Mouse (Mus musculus): Measurements from ENCODE around the gene Smpd3. TPM values are rescaled to one million over a fixed set of nuclear protein-coding genes. Genes with fewer than 3 reads are reported as not detected.

Smpd3 gene
- total RNA-seq (2021), result 10 to 100 TPM in 1 of 2 experiments, 1 to 10 TPM in 1; 6.8 to 11.3 TPM
- long read RNA-seq, experiment 1, full-length matches to known transcripts, result 9 of 15 reads
- long read RNA-seq, experiment 1, partial matches to known transcripts, result 1 of 15 reads
- long read RNA-seq, experiment 1, other reads (novel, unspliced or antisense), result 5 of 15 reads
- long read RNA-seq, experiment 2, full-length matches to known transcripts, result 7 of 24 reads
- long read RNA-seq, experiment 2, partial matches to known transcripts, result 9 of 24 reads
- long read RNA-seq, experiment 2, other reads (novel, unspliced or antisense), result 8 of 24 reads

GRCm38 (mm10) chr8:106337852-106338521, at the start of gene Smpd3:
Gene Smpd3, minus strand, starts transcription at chr8:106337988.
- peak; percentile 94 to 96 for DNase-seq (ENCODE audit: low spot score in 2 of 2)

- DNase-seq (ENCODE audit: low spot score in 2 of 2), result no peak
Measured at GRCm38 (mm10) chr8:106381026-106381425, 43.2 kb upstream of the Smpd3 start.

- no peak for DNase-seq (ENCODE audit: low spot score in 2 of 2)
Measured at GRCm38 (mm10) chr8:106379357-106379756, 41.6 kb upstream of the Smpd3 start.

GRCm38 (mm10) chr8:106378501-106379048, 40.8 kb upstream of the Smpd3 start:
- DNase-seq (ENCODE audit: low spot score in 2 of 2), result no peak

- DNase-seq (ENCODE audit: low spot score in 2 of 2), result no peak
Measured at GRCm38 (mm10) chr8:106376862-106377261, 39.1 kb upstream of the Smpd3 start.

GRCm38 (mm10) chr8:106375957-106376356, 38.2 kb upstream of the Smpd3 start:
- DNase-seq (ENCODE audit: low spot score in 2 of 2), result no peak

- no peak for DNase-seq (ENCODE audit: low spot score in 2 of 2)
Measured at GRCm38 (mm10) chr8:106369069-106369468, 31.3 kb upstream of the Smpd3 start.

GRCm38 (mm10) chr8:106368501-106368900, 30.7 kb upstream of the Smpd3 start:
- DNase-seq (ENCODE audit: low spot score in 2 of 2), result no peak

- DNase-seq (ENCODE audit: low spot score in 2 of 2), result no peak
Measured at GRCm38 (mm10) chr8:106364837-106365236, 27.0 kb upstream of the Smpd3 start.

- DNase-seq (ENCODE audit: low spot score in 2 of 2), result no peak
Measured at GRCm38 (mm10) chr8:106364278-106364677, 26.5 kb upstream of the Smpd3 start.

- DNase-seq (ENCODE audit: low spot score in 2 of 2), result no peak
Measured at GRCm38 (mm10) chr8:106363321-106363720, 25.5 kb upstream of the Smpd3 start.

- no peak for DNase-seq (ENCODE audit: low spot score in 2 of 2)
Measured at GRCm38 (mm10) chr8:106359650-106360338, 22.0 kb upstream of the Smpd3 start.

GRCm38 (mm10) chr8:106351135-106351534, 13.3 kb upstream of the Smpd3 start:
- no peak for DNase-seq (ENCODE audit: low spot score in 2 of 2)

- DNase-seq (ENCODE audit: low spot score in 2 of 2), result no peak
Measured at GRCm38 (mm10) chr8:106349398-106349797, 11.6 kb upstream of the Smpd3 start.

- no peak for DNase-seq (ENCODE audit: low spot score in 2 of 2)
Measured at GRCm38 (mm10) chr8:106346123-106346522, 8.3 kb upstream of the Smpd3 start.

GRCm38 (mm10) chr8:106343471-106343870, 5.7 kb upstream of the Smpd3 start:
- DNase-seq (ENCODE audit: low spot score in 2 of 2), result no peak

- DNase-seq (ENCODE audit: low spot score in 2 of 2), result no peak
Measured at GRCm38 (mm10) chr8:106342828-106343227, 5.0 kb upstream of the Smpd3 start.

- DNase-seq (ENCODE audit: low spot score in 2 of 2), result no peak
Measured at GRCm38 (mm10) chr8:106338741-106339209, 987 bp upstream of the Smpd3 start.

- peak in 1 of 2 experiments; percentile 25 for DNase-seq (ENCODE audit: low spot score in 2 of 2)
Measured at GRCm38 (mm10) chr8:106336561-106336960, 1.2 kb downstream of the Smpd3 start.

GRCm38 (mm10) chr8:106336031-106336430, 1.8 kb downstream of the Smpd3 start:
- DNase-seq (ENCODE audit: low spot score in 2 of 2), result no peak

GRCm38 (mm10) chr8:106335196-106335595, 2.6 kb downstream of the Smpd3 start:
- no peak for DNase-seq (ENCODE audit: low spot score in 2 of 2)

GRCm38 (mm10) chr8:106333346-106333745, 4.4 kb downstream of the Smpd3 start:
- DNase-seq (ENCODE audit: low spot score in 2 of 2), result no peak
